Mouse (Mus musculus): ENCODE data around the gene Rasa3. TPM values are rescaled to one million over a fixed set of nuclear protein-coding genes. Genes with fewer than 3 reads are reported as not detected.

Rasa3 gene
- polyA plus RNA-seq, 1 experiment, result 39.6 TPM

DNA sequence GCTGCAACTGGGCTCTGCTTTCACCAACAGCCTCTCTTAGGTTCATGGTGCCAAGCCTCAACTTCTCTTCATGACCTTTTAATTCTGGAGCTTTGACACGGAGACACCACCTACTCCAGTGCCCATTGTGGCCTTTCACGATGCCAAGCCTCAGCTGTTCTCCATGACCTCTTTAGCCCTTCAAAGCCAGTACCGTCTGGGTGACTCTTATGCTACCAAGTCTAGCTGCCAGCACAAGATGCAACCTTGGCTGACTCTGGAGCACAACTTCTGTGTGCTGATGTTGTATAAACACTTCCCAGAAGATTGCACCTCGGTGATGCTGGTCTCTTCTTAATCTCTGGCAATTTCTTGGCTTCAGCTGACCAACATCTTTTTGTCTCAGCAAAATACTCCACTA is 131.0 kb downstream of the Rasa3 start:
- Histone ChIP-seq H3K36me3 (ENCODE audit: control insufficient read depth, insufficient read depth) (no peaks in the 10 kb centered on the region), H3K79me2 (ENCODE audit: control insufficient read depth, insufficient read depth) (no peaks in the 10 kb centered on the region), H3K4me2 (ENCODE audit: low read depth) (no peak overlapping the region), H3ac (ENCODE audit: control insufficient read depth, insufficient read length) (no peak overlapping the region), H3K27me3 (ENCODE audit: control insufficient read depth, insufficient read depth, insufficient read length) (peaks cover 6% of the 10 kb centered on the region), H3K4me3 (no peak overlapping the region)
- TF ChIP-seq REST (IDR thresholded peaks at IDR 0.05; ENCODE audit: insufficient read depth, insufficient read length) (no peak), MYOG (IDR thresholded peaks at IDR 0.05; ENCODE audit: control insufficient read depth in 1 of 3, insufficient read depth in 1 of 3, insufficient read length in 2 of 3, low read depth in 2 of 3) (no peak), SRF (IDR thresholded peaks at IDR 0.05; ENCODE audit: control insufficient read depth, insufficient read length, low read depth) (no peak), POLR2AphosphoS2 (IDR thresholded peaks at IDR 0.05; ENCODE audit: insufficient read length, low read depth) (no peak), CEBPB (IDR thresholded peaks at IDR 0.05; ENCODE audit: insufficient read depth, poor library complexity, severe bottlenecking) (no peak), E2F4 (IDR thresholded peaks at IDR 0.05; ENCODE audit: insufficient read depth) (no peak), MYOD1 (IDR thresholded peaks at IDR 0.05; ENCODE audit: control insufficient read depth in 1 of 3, insufficient read length in 2 of 3, low read depth in 2 of 3) (no peak), TCF3 (IDR thresholded peaks at IDR 0.05; ENCODE audit: insufficient read length, low read depth) (no peak)

DNA sequence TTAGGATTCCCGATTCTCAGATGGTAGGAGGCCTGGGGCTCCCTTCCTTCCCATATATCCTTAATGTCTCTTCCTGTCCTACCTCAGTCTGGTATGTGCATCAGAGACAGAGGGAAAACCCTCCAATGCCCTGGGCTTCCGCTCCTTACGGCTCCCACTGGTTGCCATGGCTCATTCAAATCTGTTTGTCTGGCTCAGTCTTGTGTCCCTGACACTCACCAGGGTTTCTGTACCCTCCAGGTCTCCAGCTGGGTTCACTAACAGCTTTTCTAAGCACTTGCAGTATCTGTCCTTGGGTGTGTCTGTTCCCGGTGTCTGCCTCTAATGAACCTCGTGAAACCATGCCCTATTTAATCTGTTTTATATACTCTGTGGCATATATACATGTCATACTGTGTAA is 135.9 kb downstream of the Rasa3 start:
- Histone ChIP-seq H3K36me3 (ENCODE audit: control insufficient read depth, insufficient read depth) (no peaks in the 10 kb centered on the region), H3K4me2 (ENCODE audit: low read depth) (no peak overlapping the region), H3K27me3 (ENCODE audit: control insufficient read depth, insufficient read depth, insufficient read length) (peaks cover 9% of the 10 kb centered on the region), H3K4me3 (no peak overlapping the region), H3ac (ENCODE audit: control insufficient read depth, insufficient read length) (no peak overlapping the region), H3K79me2 (ENCODE audit: control insufficient read depth, insufficient read depth) (no peaks in the 10 kb centered on the region)
- no peak for TF ChIP-seq CEBPB (IDR thresholded peaks at IDR 0.05; ENCODE audit: insufficient read depth, poor library complexity, severe bottlenecking)
- no peak for TF ChIP-seq TCF12 (IDR thresholded peaks at IDR 0.05; ENCODE audit: insufficient read depth, poor library complexity, severe bottlenecking)
- no peak for TF ChIP-seq POLR2AphosphoS2 (IDR thresholded peaks at IDR 0.05; ENCODE audit: insufficient read length, low read depth)
- no peak for TF ChIP-seq POLR2A (IDR thresholded peaks at IDR 0.05; ENCODE audit: insufficient read length, low read depth)

DNA sequence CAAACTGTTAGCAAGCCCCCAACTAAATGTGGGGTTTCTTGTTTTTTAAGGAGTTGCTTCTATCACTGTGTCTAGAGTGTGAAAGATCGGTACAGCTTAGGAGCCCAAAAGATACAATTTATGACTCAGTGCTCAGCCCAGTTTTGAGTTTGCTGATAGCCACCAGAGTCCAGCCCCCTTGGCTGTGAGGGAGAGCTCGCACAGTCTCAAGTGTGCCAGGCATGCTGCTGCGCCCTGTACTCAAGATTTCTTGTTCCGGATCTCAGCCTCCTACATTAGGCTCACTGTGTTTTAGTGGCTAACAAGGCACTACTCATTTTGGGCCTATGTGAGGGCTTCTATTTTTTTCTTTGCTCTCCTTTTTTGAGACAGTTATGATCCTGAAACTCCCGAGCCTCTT is 137.3 kb downstream of the Rasa3 start:
- H3K36me3 ChIP-seq (ENCODE audit: control insufficient read depth, insufficient read depth), result no peaks in the 10 kb centered on the region
- H3K79me2 ChIP-seq (ENCODE audit: control insufficient read depth, insufficient read depth), result no peaks in the 10 kb centered on the region
- H3K4me3 ChIP-seq, result no peak overlapping the region
- no peak overlapping the region for H3K4me2 ChIP-seq (ENCODE audit: low read depth)
- peaks cover 9% of the 10 kb centered on the region for H3K27me3 ChIP-seq (ENCODE audit: control insufficient read depth, insufficient read depth, insufficient read length)
- H3ac ChIP-seq (ENCODE audit: control insufficient read depth, insufficient read length), result no peak overlapping the region
- TF ChIP-seq MYOD1 (IDR thresholded peaks at IDR 0.05; ENCODE audit: control insufficient read depth in 1 of 3, insufficient read length in 2 of 3, low read depth in 2 of 3) (no peak), POLR2AphosphoS2 (IDR thresholded peaks at IDR 0.05; ENCODE audit: insufficient read length, low read depth) (no peak), TCF3 (IDR thresholded peaks at IDR 0.05; ENCODE audit: insufficient read length, low read depth) (no peak), MYOG (IDR thresholded peaks at IDR 0.05; ENCODE audit: control insufficient read depth in 1 of 3, insufficient read depth in 1 of 3, insufficient read length in 2 of 3, low read depth in 2 of 3) (no peak), REST (IDR thresholded peaks at IDR 0.05; ENCODE audit: insufficient read depth, insufficient read length) (no peak), USF1 (IDR thresholded peaks at IDR 0.05; ENCODE audit: low read depth) (no peak), TCF12 (IDR thresholded peaks at IDR 0.05; ENCODE audit: insufficient read depth, poor library complexity, severe bottlenecking) (no peak), E2F4 (IDR thresholded peaks at IDR 0.05; ENCODE audit: insufficient read depth) (no peak), POLR2A (IDR thresholded peaks at IDR 0.05; ENCODE audit: insufficient read length, low read depth) (no peak), SRF (IDR thresholded peaks at IDR 0.05; ENCODE audit: control insufficient read depth, insufficient read length, low read depth) (no peak), CEBPB (IDR thresholded peaks at IDR 0.05; ENCODE audit: insufficient read depth, poor library complexity, severe bottlenecking) (no peak), MAX (IDR thresholded peaks at IDR 0.05; ENCODE audit: low read depth) (no peak)

DNA sequence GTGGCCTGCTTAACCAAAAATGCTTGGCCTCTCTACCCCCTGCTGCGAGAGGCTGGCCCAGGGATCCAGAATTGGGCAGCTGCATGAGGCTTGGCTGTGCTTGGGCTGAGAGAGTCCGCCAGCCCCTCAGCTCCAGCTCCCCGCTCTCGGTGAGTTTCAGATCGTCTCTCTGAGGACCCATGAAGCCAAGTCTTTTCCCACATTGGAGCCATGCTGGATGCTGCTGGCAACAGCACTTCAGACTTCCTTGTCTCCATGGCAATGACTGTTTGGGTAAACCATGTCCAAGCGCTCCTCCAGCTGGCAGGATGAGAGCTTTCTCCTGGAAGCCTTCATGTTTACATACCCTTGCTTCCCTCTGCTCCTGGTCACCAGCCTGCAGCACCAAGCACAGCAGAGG is 138.6 kb downstream of the Rasa3 start:
- TF ChIP-seq E2F4 (IDR thresholded peaks at IDR 0.05; ENCODE audit: insufficient read depth) (no peak), USF1 (IDR thresholded peaks at IDR 0.05; ENCODE audit: low read depth) (no peak), CEBPB (IDR thresholded peaks at IDR 0.05; ENCODE audit: insufficient read depth, poor library complexity, severe bottlenecking) (no peak), POLR2AphosphoS2 (IDR thresholded peaks at IDR 0.05; ENCODE audit: insufficient read length, low read depth) (no peak), REST (IDR thresholded peaks at IDR 0.05; ENCODE audit: insufficient read depth, insufficient read length) (no peak), SRF (IDR thresholded peaks at IDR 0.05; ENCODE audit: control insufficient read depth, insufficient read length, low read depth) (no peak), MYOG (IDR thresholded peaks at IDR 0.05; ENCODE audit: control insufficient read depth in 1 of 3, insufficient read depth in 1 of 3, insufficient read length in 2 of 3, low read depth in 2 of 3) (no peak), POLR2A (IDR thresholded peaks at IDR 0.05; ENCODE audit: insufficient read length, low read depth) (no peak), MAX (IDR thresholded peaks at IDR 0.05; ENCODE audit: low read depth) (no peak), TCF12 (IDR thresholded peaks at IDR 0.05; ENCODE audit: insufficient read depth, poor library complexity, severe bottlenecking) (no peak), TCF3 (IDR thresholded peaks at IDR 0.05; ENCODE audit: insufficient read length, low read depth) (no peak), MYOD1 (IDR thresholded peaks at IDR 0.05; ENCODE audit: control insufficient read depth in 1 of 3, insufficient read length in 2 of 3, low read depth in 2 of 3) (no peak)
- Histone ChIP-seq H3ac (ENCODE audit: control insufficient read depth, insufficient read length) (no peak overlapping the region), H3K4me3 (no peak overlapping the region), H3K36me3 (ENCODE audit: control insufficient read depth, insufficient read depth) (no peaks in the 10 kb centered on the region), H3K27me3 (ENCODE audit: control insufficient read depth, insufficient read depth, insufficient read length) (peaks cover 9% of the 10 kb centered on the region), H3K79me2 (ENCODE audit: control insufficient read depth, insufficient read depth) (no peaks in the 10 kb centered on the region), H3K4me2 (ENCODE audit: low read depth) (no peak overlapping the region)

DNA sequence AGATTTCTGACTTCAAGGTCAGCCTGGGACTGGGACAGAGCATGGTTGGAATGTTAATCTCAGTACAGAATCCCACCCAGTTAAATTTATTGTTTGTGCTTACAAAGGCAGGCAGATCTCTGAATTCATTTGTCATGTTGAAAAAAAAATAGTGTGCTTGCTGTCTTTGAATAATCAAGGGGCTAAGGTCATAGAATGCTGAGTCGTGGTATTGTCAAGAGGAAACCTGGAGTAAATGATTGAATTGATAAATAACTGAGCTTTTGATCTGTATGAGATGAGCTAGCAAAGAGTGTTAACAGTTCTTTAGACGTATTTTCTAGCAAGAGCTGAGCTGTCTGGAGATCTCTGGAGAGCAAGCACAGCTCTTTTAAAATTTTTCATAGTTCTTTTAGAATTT is 140.3 kb downstream of the Rasa3 start:
- Histone ChIP-seq H3K79me2 (ENCODE audit: control insufficient read depth, insufficient read depth) (no peaks in the 10 kb centered on the region), H3ac (ENCODE audit: control insufficient read depth, insufficient read length) (no peak overlapping the region), H3K36me3 (ENCODE audit: control insufficient read depth, insufficient read depth) (no peaks in the 10 kb centered on the region), H3K27me3 (ENCODE audit: control insufficient read depth, insufficient read depth, insufficient read length) (peaks cover 9% of the 10 kb centered on the region), H3K4me2 (ENCODE audit: low read depth) (no peak overlapping the region), H3K4me3 (no peak overlapping the region)
- no peak for TF ChIP-seq USF1 (IDR thresholded peaks at IDR 0.05; ENCODE audit: low read depth)
- TF ChIP-seq POLR2A (IDR thresholded peaks at IDR 0.05; ENCODE audit: insufficient read length, low read depth), result no peak
- TF ChIP-seq REST (IDR thresholded peaks at IDR 0.05; ENCODE audit: insufficient read depth, insufficient read length), result no peak
- no peak for TF ChIP-seq E2F4 (IDR thresholded peaks at IDR 0.05; ENCODE audit: insufficient read depth)
- no peak for TF ChIP-seq MYOD1 (IDR thresholded peaks at IDR 0.05; ENCODE audit: control insufficient read depth in 1 of 3, insufficient read length in 2 of 3, low read depth in 2 of 3)
- TF ChIP-seq TCF3 (IDR thresholded peaks at IDR 0.05; ENCODE audit: insufficient read length, low read depth), result no peak
- TF ChIP-seq POLR2AphosphoS2 (IDR thresholded peaks at IDR 0.05; ENCODE audit: insufficient read length, low read depth), result no peak
